Mouse (Mus musculus) midbrain, embryonic 13.5 days (tissue): ENCODE data around the gene Gm42906. TPM values are rescaled to one million over a fixed set of nuclear protein-coding genes. Genes with fewer than 3 reads are reported as not detected.

Experiments
- ATAC-seq: fragments of 200-750 bp; cut with Nextera tagmentation; 2 replicates; pipeline ENCODE4 v1.8.0; 2017; ENCODE audit warnings: mild to moderate bottlenecking, moderate TSS enrichment, moderate library complexity
- H3K27ac ChIP-seq: fragments of 300-500 bp; sonication (generic); 2 replicates; pipeline ENCODE4 v1.5.1; 2015; ENCODE audit warnings: inconsistent platforms, mild to moderate bottlenecking, moderate library complexity
- H3K27me3 ChIP-seq: fragments of 300-500 bp; sonication (generic); 2 replicates; pipeline ENCODE4 v1.6.1; 2015; ENCODE audit warnings: mild to moderate bottlenecking, inconsistent platforms
- H3K36me3 ChIP-seq: fragments of 300-500 bp; sonication (generic); 2 replicates; pipeline ENCODE4 v1.6.1; 2015; ENCODE audit warnings: mild to moderate bottlenecking, inconsistent platforms
- H3K4me1 ChIP-seq: fragments of 300-500 bp; sonication (generic); replicated peaks from 2 replicates; pipeline ENCODE4 v1.6.1; 2015; ENCODE audit warnings: inconsistent platforms
- H3K4me2 ChIP-seq: fragments of 300-500 bp; sonication (generic); replicated peaks from 2 replicates; pipeline ENCODE4 v1.6.1; 2015; ENCODE audit warnings: moderate library complexity, mild to moderate bottlenecking, inconsistent platforms
- H3K4me3 ChIP-seq: fragments of 300-500 bp; sonication (generic); replicated peaks from 2 replicates; pipeline ENCODE4 v1.5.1; 2015; ENCODE audit warnings: mild to moderate bottlenecking, inconsistent platforms
- H3K9ac ChIP-seq: fragments of 300-500 bp; sonication (generic); replicated peaks from 2 replicates; pipeline ENCODE4 v1.6.1; 2015; ENCODE audit warnings: mild to moderate bottlenecking, inconsistent platforms
- H3K9me3 ChIP-seq: fragments of 300-500 bp; sonication (generic); 2 replicates; pipeline ENCODE4 v1.6.1; 2016; ENCODE audit warnings: mild to moderate bottlenecking, inconsistent platforms
- WGBS: fragments of 180-500 bp; shearing (Covaris S2); methylation state at CpG from one replicate; pipeline ENCODE4 v1.1.7; 2015; 5-methylcytosine and 5-hydroxymethylcytosine counted together
- polyA plus RNA-seq: library from polyadenylated mRNA; unstranded; fragments of >200 nt; fragmentation: Nextera tagmentation; extraction: Ambion mirVana; gene quantifications from 2 replicates; pipeline ENCODE4 v1.2.1, GENCODE M21; 2015

Gene Gm42906
- polyA plus RNA-seq, 1 experiment from 2014 or later, result not detected

DNA sequence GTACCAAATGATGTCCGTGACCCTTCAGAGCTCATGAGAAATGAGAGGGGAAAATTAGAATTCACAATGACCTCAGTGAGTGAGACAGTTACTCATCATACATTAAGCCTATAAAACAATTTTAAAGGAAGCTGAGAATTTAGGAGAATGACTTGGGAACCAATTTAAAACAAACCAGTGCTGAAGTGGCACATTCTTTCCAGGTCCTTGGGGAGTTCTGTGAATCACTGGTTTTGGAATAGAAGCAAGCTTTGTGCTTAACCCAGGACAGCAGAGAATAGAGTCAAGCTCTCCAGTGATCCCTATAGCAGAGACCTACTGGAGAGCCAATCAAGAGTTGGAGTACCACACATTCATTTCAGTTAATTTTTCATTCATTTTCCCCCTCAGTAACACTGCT is 254.2 kb downstream of the Gm42906 start:
- H3K9me3 ChIP-seq, result no peaks in the 10 kb centered on the region
- H3K27ac ChIP-seq, result no peak overlapping the region
- H3K4me3 ChIP-seq, result no peak overlapping the region
- no peak overlapping the region for H3K4me2 ChIP-seq
- no peak overlapping the region for H3K9ac ChIP-seq
- WGBS, result 94% methylated on average over 1 of the region's 1 CpGs
- no peaks in the 10 kb centered on the region for H3K27me3 ChIP-seq
- no peaks in the 10 kb centered on the region for H3K36me3 ChIP-seq
- ATAC-seq, result no peak
- no peaks in the 10 kb centered on the region for H3K4me1 ChIP-seq

DNA sequence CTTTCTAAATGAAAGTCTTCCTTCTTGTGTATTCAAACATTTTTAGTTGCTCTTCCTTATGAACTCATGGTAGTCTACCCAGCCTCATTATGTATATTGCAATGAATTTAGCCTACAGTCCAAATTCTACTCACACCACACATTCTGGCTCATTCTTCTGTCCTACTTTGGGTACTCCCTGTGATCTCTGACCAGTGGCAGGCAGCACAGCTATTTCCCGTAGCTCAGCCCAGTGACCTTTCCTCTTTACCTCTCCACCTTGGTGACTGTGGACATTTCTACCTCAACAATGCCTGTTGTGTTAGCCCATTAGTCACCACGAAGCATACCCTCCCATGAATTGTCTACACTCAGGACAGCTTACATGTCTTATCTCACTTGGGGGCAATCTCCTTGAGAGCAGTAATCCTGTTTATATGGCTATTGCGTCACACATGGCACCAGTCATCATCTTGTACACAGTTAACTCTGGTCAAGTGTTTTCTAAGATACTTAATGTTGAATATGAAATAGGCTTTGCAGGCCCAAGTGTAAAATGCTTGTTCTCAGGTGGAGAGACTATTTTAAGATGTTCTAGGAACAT is 257.7 kb downstream of the Gm42906 start:
- Histone ChIP-seq H3K4me3 (no peak overlapping the region), H3K27ac (no peak overlapping the region), H3K4me1 (no peaks in the 10 kb centered on the region), H3K27me3 (no peaks in the 10 kb centered on the region), H3K4me2 (no peak overlapping the region), H3K9ac (no peak overlapping the region), H3K9me3 (no peaks in the 10 kb centered on the region), H3K36me3 (no peaks in the 10 kb centered on the region)
- no peak for ATAC-seq
- 79% methylated on average over 3 of the region's 3 CpGs for WGBS

DNA sequence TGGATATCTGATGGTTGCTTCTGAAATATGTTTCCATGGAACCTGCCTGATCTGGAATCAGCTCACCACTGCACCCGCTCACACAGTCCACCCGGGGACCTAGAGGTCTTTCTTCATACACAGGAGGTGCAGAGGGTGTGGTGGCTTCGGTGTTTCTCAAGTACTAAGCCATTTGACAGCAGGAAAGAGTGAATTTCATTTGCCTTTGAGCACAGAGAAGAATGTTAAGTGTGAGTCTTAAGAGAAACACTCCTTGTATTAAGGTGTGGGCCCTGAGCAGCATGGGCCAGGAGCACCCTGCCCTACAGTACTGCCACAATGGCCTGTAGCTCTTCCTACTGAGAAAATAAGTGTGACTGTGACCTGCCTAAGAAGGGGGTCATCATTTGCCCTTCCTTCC is 259.8 kb downstream of the Gm42906 start:
- H3K36me3 ChIP-seq, result no peaks in the 10 kb centered on the region
- no peak for ATAC-seq
- no peaks in the 10 kb centered on the region for H3K27me3 ChIP-seq
- no peak overlapping the region for H3K4me3 ChIP-seq
- 89% methylated on average over 3 of the region's 3 CpGs for WGBS
- no peak overlapping the region for H3K9ac ChIP-seq
- no peak overlapping the region for H3K4me2 ChIP-seq
- peaks cover 16% of the 10 kb centered on the region for H3K4me1 ChIP-seq
- no peak overlapping the region for H3K27ac ChIP-seq
- H3K9me3 ChIP-seq, result no peaks in the 10 kb centered on the region

DNA sequence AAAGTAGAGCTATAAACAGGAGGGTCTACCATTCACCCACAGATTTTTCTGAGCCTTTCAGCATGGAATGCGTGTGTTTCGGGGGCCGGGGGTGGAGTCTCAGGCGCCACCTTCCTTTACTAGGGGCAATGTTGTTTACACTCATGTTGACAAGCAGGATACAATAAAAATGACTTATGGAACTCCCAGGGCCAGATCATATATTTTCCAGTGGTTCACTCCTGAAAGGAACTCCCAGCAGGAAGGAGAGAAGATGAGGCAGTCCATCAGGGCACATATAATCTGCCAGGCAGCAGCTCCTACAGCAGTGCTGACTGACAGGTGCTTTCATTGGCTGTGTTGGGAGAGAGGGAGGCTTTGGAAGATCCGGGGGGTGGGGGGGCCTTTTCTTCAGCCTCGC is 260.3 kb downstream of the Gm42906 start:
- H3K9ac ChIP-seq, result no peak overlapping the region
- no peaks in the 10 kb centered on the region for H3K9me3 ChIP-seq
- ATAC-seq, result no peak
- H3K27ac ChIP-seq, result no peak overlapping the region
- peaks cover 16% of the 10 kb centered on the region for H3K4me1 ChIP-seq
- no peak overlapping the region for H3K4me3 ChIP-seq
- WGBS, result 84% methylated on average over 6 of the region's 6 CpGs
- no peak overlapping the region for H3K4me2 ChIP-seq
- H3K36me3 ChIP-seq, result no peaks in the 10 kb centered on the region
- H3K27me3 ChIP-seq, result no peaks in the 10 kb centered on the region

DNA sequence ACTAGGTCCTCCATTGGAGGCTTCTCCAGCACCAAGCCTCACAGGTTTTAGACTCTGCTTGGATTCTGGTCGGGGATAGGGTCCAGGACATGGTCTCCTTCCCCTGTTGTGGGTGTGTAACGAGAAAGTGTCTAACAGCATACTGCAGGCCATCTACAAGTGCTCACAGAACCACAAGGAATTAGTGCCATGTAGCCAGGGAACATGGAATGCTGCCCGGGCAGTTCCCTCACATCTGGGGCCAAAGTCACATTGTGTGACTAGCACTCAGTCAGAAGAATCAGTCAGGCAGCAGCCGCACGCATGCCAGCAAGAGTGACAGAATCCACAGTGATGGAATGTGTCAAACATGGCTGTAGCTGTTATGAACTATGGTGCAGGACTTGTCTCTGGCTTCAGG is 261.7 kb downstream of the Gm42906 start:
- ATAC-seq, result no peak
- 93% methylated on average over 5 of the region's 5 CpGs for WGBS
- Histone ChIP-seq H3K9me3 (no peaks in the 10 kb centered on the region), H3K27me3 (no peaks in the 10 kb centered on the region), H3K4me1 (peaks cover 16% of the 10 kb centered on the region), H3K4me3 (no peak overlapping the region), H3K4me2 (no peak overlapping the region), H3K9ac (no peak overlapping the region), H3K27ac (no peak overlapping the region), H3K36me3 (no peaks in the 10 kb centered on the region)

DNA sequence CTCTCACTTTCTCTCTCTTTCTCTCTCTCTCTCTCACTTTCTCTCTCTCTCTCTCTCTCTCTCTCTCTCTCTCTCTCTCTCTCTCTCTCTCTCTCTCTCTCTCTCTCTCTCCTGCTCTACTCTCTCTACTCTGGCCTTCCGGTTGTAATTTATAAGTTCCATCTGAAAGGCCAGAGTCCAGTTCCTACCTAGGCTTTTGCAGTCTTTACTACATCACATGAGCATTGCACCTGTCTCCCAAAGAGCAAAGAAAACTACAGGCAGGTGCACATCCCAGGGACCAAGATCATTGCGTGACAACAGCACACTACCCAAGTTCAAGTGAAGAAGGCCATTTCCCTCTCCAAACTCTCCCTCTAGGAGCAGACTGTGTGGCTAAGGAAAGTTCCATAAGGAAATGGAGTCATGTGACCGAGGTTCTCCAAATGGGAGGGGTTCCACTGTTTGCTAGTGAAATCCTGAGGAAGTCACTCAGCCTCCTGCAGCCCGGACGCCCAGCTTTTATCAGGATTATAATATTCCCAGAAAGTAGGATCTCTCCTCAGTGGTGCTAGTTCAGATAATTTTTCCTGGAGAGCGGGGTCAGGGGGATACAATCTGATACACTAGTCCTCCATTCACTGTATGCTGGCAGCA is 262.5 kb downstream of the Gm42906 start:
- no peak for ATAC-seq
- Histone ChIP-seq H3K36me3 (no peaks in the 10 kb centered on the region), H3K4me3 (no peak overlapping the region), H3K4me2 (no peak overlapping the region), H3K4me1 (peaks cover 16% of the 10 kb centered on the region), H3K9ac (no peak overlapping the region), H3K27me3 (no peaks in the 10 kb centered on the region), H3K27ac (no peak overlapping the region), H3K9me3 (no peaks in the 10 kb centered on the region)
- 89% methylated on average over 6 of the region's 6 CpGs for WGBS

DNA sequence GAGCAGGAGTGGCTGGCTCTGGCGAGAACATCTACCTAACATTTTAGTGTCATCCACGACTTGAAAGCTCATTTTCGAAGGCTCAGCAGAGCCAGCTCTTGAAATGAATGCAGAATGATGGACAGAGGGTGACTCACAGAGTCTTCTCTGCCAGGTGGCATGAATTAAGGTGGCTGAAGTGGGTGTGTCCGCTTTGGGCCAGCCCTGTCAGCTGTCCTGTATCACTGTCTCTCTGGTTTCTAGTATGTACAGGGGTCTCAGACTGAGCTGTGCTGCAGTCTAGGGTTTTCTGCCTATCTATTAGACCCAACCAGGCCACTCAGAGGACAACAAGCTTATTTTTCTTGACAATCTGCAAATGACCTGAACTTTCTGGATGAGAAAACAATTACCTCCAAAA is 263.1 kb downstream of the Gm42906 start:
- 79% methylated on average over 4 of the region's 4 CpGs for WGBS
- ATAC-seq, result no peak
- Histone ChIP-seq H3K27me3 (no peaks in the 10 kb centered on the region), H3K9me3 (no peaks in the 10 kb centered on the region), H3K36me3 (no peaks in the 10 kb centered on the region), H3K27ac (no peak overlapping the region), H3K4me1 (peaks cover 16% of the 10 kb centered on the region), H3K9ac (no peak overlapping the region), H3K4me2 (no peak overlapping the region), H3K4me3 (no peak overlapping the region)

DNA sequence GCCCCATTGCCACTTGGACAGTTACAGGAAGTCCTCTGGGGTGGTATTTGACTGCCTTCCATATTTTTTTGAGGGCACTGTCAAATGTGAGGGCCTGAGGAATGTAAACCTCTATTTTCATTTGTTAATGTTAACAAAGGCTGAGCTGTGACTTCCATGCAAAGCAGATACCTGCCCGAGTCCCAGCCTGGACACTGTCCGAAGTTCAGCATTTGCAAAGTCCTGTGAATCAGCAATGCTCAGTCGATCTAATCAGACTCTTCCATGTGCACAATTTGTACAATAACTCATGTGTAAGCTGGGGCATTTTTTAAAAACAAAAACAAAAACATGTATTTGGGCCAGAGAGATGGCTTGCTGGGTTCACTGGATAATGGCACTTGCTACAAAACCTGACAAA is 265.3 kb downstream of the Gm42906 start:
- WGBS, result 93% methylated on average over 3 of the region's 3 CpGs
- Histone ChIP-seq H3K9ac (no peak overlapping the region), H3K27ac (no peak overlapping the region), H3K27me3 (no peaks in the 10 kb centered on the region), H3K9me3 (no peaks in the 10 kb centered on the region), H3K4me2 (no peak overlapping the region), H3K4me3 (no peak overlapping the region), H3K36me3 (no peaks in the 10 kb centered on the region), H3K4me1 (peaks cover 16% of the 10 kb centered on the region)
- no peak for ATAC-seq

DNA sequence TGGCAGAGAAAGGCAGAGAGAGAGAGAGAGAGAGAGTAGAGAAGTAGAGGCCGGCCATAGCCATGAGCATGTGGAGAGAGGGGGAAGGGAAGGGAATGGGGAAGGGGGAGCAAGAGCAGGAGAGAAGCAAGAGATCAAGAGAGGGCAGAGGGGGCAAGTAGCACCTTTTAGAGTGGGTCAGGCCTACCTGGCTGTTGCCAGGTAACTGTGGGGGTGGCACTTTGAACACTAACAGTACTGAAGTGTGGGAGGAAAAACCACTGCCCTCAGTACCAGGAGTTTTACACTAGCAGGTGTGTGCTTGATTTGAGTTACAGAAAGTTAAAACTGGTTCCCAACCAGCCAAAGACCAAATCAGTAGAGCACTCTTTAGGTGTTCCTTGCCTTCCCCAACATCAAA is 272.7 kb downstream of the Gm42906 start:
- no peak for ATAC-seq

DNA sequence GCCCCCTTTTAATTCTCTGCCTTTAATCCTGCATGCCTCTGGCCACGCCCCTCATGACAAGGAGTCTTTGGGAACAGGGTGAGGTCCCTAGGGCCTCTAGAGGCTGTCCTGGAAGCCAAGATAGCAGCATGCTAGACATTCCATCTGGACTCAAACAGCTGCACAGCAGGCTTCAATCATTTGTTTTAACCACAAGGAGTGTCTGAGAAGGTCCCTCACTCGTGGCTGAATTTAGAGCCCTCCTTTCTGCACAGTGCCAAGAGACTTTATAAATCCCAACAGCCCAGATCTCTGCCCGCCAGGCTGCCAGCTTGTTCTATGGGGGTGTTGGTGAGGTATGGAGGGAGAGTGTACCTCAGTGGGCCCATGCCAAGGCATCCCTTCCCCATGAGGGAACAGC is 273.2 kb downstream of the Gm42906 start:
- WGBS, result 43% methylated on average over 3 of the region's 3 CpGs
- H3K27ac ChIP-seq, result no peak overlapping the region

More for the DNA sequence above, 272.7 kb downstream of the Gm42906 start:
- Histone ChIP-seq H3K9me3 (no peaks in the 10 kb centered on the region), H3K4me2 (no peak overlapping the region), H3K4me1 (peaks cover 4% of the 10 kb centered on the region; the same call in 1 of the 2 replicates), H3K36me3 (no peaks in the 10 kb centered on the region), H3K4me3 (no peak overlapping the region), H3K27me3 (no peaks in the 10 kb centered on the region), H3K27ac (no peak overlapping the region), H3K9ac (no peak overlapping the region)
- WGBS, result 82% methylated on average over 1 of the region's 1 CpGs

DNA sequence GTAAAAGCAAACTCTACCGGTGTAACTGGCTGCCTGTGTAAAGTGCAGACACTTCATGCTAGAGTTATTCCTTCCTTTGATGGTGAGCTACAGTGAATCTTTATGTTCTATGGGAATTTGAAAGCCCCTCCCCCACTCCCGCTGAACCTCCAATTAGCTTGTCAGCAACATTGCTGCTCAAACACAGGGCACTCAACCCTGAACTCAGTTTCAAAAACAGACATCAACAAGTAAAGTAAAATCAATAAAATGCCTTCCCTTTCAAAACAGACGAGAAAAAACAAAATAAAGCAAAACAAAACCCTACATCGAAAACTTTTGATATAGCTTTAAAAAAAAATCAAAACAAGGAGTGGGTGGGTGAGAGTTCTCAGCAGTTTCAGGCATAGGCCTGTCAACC is 273.9 kb downstream of the Gm42906 start:
- ATAC-seq, result no peak
- H3K27me3 ChIP-seq, result no peaks in the 10 kb centered on the region
- no peak overlapping the region for H3K27ac ChIP-seq
- 85% methylated on average over 4 of the region's 4 CpGs for WGBS
- no peak overlapping the region for H3K9ac ChIP-seq
- no peak overlapping the region for H3K4me3 ChIP-seq
- no peak overlapping the region for H3K4me2 ChIP-seq
- H3K9me3 ChIP-seq, result no peaks in the 10 kb centered on the region
- H3K4me1 ChIP-seq, result peaks cover 8% of the 10 kb centered on the region
- no peaks in the 10 kb centered on the region for H3K36me3 ChIP-seq

More for the DNA sequence above, 273.2 kb downstream of the Gm42906 start:
- Histone ChIP-seq H3K9ac (no peak overlapping the region), H3K4me3 (no peak overlapping the region), H3K4me1 (peaks cover 4% of the 10 kb centered on the region; the same call in 1 of the 2 replicates), H3K36me3 (no peaks in the 10 kb centered on the region), H3K4me2 (no peak overlapping the region), H3K27me3 (no peaks in the 10 kb centered on the region), H3K9me3 (no peaks in the 10 kb centered on the region)
- no peak for ATAC-seq

DNA sequence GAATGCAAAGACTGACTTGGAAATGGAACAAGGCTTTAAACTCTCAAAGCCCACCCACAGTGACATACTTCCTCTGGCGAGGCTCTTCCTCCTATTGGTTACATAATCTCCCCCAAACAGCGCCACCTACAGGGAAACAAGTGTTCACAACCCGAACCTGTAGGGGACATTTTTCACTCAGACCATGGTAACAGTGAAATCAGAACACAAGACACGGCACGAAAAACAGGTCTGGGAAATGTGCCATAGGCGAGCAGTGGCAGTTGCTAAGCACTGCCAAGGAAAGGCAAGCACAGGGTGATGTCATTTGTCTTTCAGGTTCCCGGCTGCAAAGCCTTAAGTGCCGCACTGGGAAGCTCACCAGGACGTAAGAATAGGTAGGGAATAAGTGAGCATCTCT is 276.4 kb downstream of the Gm42906 start:
- Histone ChIP-seq H3K4me2 (no peak overlapping the region), H3K27ac (no peak overlapping the region), H3K9me3 (no peaks in the 10 kb centered on the region), H3K27me3 (no peaks in the 10 kb centered on the region), H3K9ac (no peak overlapping the region), H3K4me3 (no peak overlapping the region), H3K36me3 (no peaks in the 10 kb centered on the region), H3K4me1 (peaks cover 8% of the 10 kb centered on the region)
- WGBS, result 89% methylated on average over 9 of the region's 9 CpGs
- no peak for ATAC-seq

DNA sequence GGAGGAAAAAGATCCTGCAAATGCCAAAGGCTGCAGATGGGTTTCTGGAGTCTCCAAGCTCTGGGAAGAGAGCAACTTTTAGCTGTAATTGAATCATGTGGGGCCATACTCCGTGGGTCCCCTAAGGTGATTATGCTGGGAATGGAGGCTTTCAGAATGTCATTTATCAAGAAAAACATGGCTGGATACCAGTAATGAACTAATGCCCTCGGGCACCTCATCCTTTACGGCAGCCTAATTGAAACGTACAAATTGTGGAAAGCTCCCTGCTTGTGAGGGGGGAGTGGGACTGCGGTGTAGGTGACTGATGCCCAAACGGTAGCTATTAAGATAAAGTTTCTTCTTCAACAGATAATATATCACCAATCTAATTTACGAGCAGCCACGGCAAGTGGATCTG is 278.5 kb downstream of the Gm42906 start:
- no peak overlapping the region for H3K4me2 ChIP-seq
- no peak overlapping the region for H3K9ac ChIP-seq
- no peaks in the 10 kb centered on the region for H3K9me3 ChIP-seq
- H3K27ac ChIP-seq, result no peak overlapping the region
- WGBS, result 68% methylated on average over 8 of the region's 8 CpGs
- H3K27me3 ChIP-seq, result no peaks in the 10 kb centered on the region
- peaks cover 4% of the 10 kb centered on the region; the same call in 1 of the 2 replicates for H3K4me1 ChIP-seq
- ATAC-seq, result 0 out of 2 replicates have a peak, but pooled peaks have one; percentile 30
- no peak overlapping the region for H3K4me3 ChIP-seq
- no peaks in the 10 kb centered on the region for H3K36me3 ChIP-seq
